Mouse (Mus musculus) heart, embryonic 16.5 days (tissue): ENCODE results near the gene Crisp1. TPM values are rescaled to one million over a fixed set of nuclear protein-coding genes. Genes with fewer than 3 reads are reported as not detected.

Source experiments
- ATAC-seq: fragments of 200-750 bp; cut with Nextera tagmentation; replicated peaks from 2 replicates; pipeline ENCODE4 v1.8.0; 2017; ENCODE audit warnings: moderate number of reproducible peaks; ENCODE audit not compliant: insufficient read depth, low FRiP score; ENCODE audit errors: extremely low read depth
- H3K27ac ChIP-seq: fragments of 300-500 bp; sonication (generic); 2 replicates; pipeline ENCODE4 v1.5.1; 2014; ENCODE audit warnings: mild to moderate bottlenecking, low read length, control low read depth, moderate library complexity
- H3K27me3 ChIP-seq: fragments of 300-500 bp; sonication (generic); 2 replicates; pipeline ENCODE4 v1.6.1; 2014; ENCODE audit warnings: low read length, mixed read lengths; ENCODE audit not compliant: control insufficient read depth, insufficient read depth
- H3K36me3 ChIP-seq: fragments of 300-500 bp; sonication (generic); 2 replicates; pipeline ENCODE4 v1.6.1; 2014; ENCODE audit not compliant: control insufficient read depth, insufficient read depth
- H3K4me1 ChIP-seq: fragments of 300-500 bp; sonication (generic); 2 replicates; pipeline ENCODE4 v1.6.1; 2014; ENCODE audit warnings: low read length, mixed read lengths; ENCODE audit not compliant: control insufficient read depth, insufficient read depth
- H3K4me2 ChIP-seq: fragments of 300-500 bp; sonication (generic); 2 replicates; pipeline ENCODE4 v1.6.1; 2014; ENCODE audit warnings: low read depth, mild to moderate bottlenecking, control low read depth, low read length
- H3K4me3 ChIP-seq: fragments of 300-500 bp; sonication (generic); 2 replicates; pipeline ENCODE4 v1.5.1; 2014; ENCODE audit warnings: mild to moderate bottlenecking, control low read depth, low read length
- H3K9ac ChIP-seq: fragments of 300-500 bp; sonication (generic); 2 replicates; pipeline ENCODE4 v1.6.1; 2014; ENCODE audit warnings: low read length, control low read depth
- H3K9me3 ChIP-seq: fragments of 300-500 bp; sonication (generic); replicated peaks from 2 replicates; pipeline ENCODE4 v1.6.1; 2016; ENCODE audit warnings: low read length; ENCODE audit not compliant: control insufficient read depth
- WGBS: fragments of 180-500 bp; shearing (Covaris S2); extraction: QIAGEN DNeasy Blood & Tissue Kit; methylation state at CpG from one replicate; pipeline ENCODE4 v1.1.7; 2014; 5-methylcytosine and 5-hydroxymethylcytosine counted together
- polyA plus RNA-seq: library from polyadenylated mRNA; unstranded; fragments of >200 nt; fragmentation: Nextera tagmentation; extraction: Ambion mirVana; gene quantifications from 2 replicates; pipeline ENCODE4 v1.2.1, GENCODE M21; 2015

Crisp1 gene
- not detected in 2 replicates for polyA plus RNA-seq

- Histone ChIP-seq H3K27ac (no peak within 1 kb of the TSS), H3K27me3 (no peaks in the 10 kb centered on the region), H3K4me3 (no peak within 1 kb of the TSS), H3K4me2 (no peak within 1 kb of the TSS), H3K36me3 (no peaks in the 10 kb centered on the region), H3K9me3 (no peaks in the 10 kb centered on the region), H3K4me1 (no peaks in the 10 kb centered on the region), H3K9ac (no peak within 1 kb of the TSS)
- no peak for ATAC-seq
- 59% methylated on average over 2 of the region's 2 CpGs for WGBS
These were observed at the start of gene Crisp1 for GRCm38 (mm10) chr17:40319062-40319461. TSS of gene Crisp1 (minus strand) at chr17:40319207.

- H3K27ac ChIP-seq = no peak overlapping the region
- no peak overlapping the region for H3K4me3 ChIP-seq
- no peak overlapping the region for H3K4me2 ChIP-seq
- WGBS = 54% methylated on average over 3 of the region's 3 CpGs
- H3K36me3 ChIP-seq = no peaks in the 10 kb centered on the region
- H3K27me3 ChIP-seq = no peaks in the 10 kb centered on the region
- no peaks in the 10 kb centered on the region for H3K9me3 ChIP-seq
- no peaks in the 10 kb centered on the region for H3K4me1 ChIP-seq
- no peak for ATAC-seq
- no peak overlapping the region for H3K9ac ChIP-seq
These were observed 23.5 kb upstream of the Crisp1 start for GRCm38 (mm10) chr17:40342497-40343009.

- no peaks in the 10 kb centered on the region for H3K36me3 ChIP-seq
- H3K27ac ChIP-seq = no peak overlapping the region
- no peak overlapping the region for H3K4me3 ChIP-seq
- H3K9ac ChIP-seq = no peak overlapping the region
- no peaks in the 10 kb centered on the region for H3K4me1 ChIP-seq
- ATAC-seq = no peak
- H3K9me3 ChIP-seq = no peaks in the 10 kb centered on the region
- H3K4me2 ChIP-seq = no peak overlapping the region
- 64% methylated on average over 2 of the region's 2 CpGs for WGBS
- H3K27me3 ChIP-seq = no peaks in the 10 kb centered on the region
These were observed 33.6 kb downstream of the Crisp1 start for GRCm38 (mm10) chr17:40285435-40285834.

GRCm38 (mm10) chr17:40275519-40275918, 43.5 kb downstream of the Crisp1 start:
- no peak for ATAC-seq
- WGBS = 52% methylated on average over 1 of the region's 1 CpGs

GRCm38 (mm10) chr17:40274906-40275470, 44.0 kb downstream of the Crisp1 start:
- H3K9ac ChIP-seq = no peak overlapping the region
- no peaks in the 10 kb centered on the region for H3K9me3 ChIP-seq
- no peak for ATAC-seq
- no peaks in the 10 kb centered on the region for H3K36me3 ChIP-seq
- 79% methylated on average over 1 of the region's 1 CpGs for WGBS
- H3K4me1 ChIP-seq = no peaks in the 10 kb centered on the region
- H3K4me2 ChIP-seq = no peak overlapping the region
- H3K4me3 ChIP-seq = no peak overlapping the region
- no peaks in the 10 kb centered on the region for H3K27me3 ChIP-seq
- H3K27ac ChIP-seq = no peak overlapping the region

More at GRCm38 (mm10) chr17:40275519-40275918, 43.5 kb downstream of the Crisp1 start:
- no peak overlapping the region for H3K9ac ChIP-seq
- no peaks in the 10 kb centered on the region for H3K27me3 ChIP-seq
- H3K9me3 ChIP-seq = no peaks in the 10 kb centered on the region
- no peaks in the 10 kb centered on the region for H3K36me3 ChIP-seq
- no peaks in the 10 kb centered on the region for H3K4me1 ChIP-seq
- no peak overlapping the region for H3K4me2 ChIP-seq
- H3K4me3 ChIP-seq = no peak overlapping the region
- no peak overlapping the region for H3K27ac ChIP-seq

- Histone ChIP-seq H3K36me3 (no peaks in the 10 kb centered on the region), H3K4me1 (no peaks in the 10 kb centered on the region), H3K27me3 (no peaks in the 10 kb centered on the region), H3K27ac (no peak overlapping the region), H3K4me2 (no peak overlapping the region), H3K9ac (no peak overlapping the region), H3K4me3 (no peak overlapping the region), H3K9me3 (no peaks in the 10 kb centered on the region)
- no peak for ATAC-seq
- WGBS = 53% methylated on average over 1 of the region's 1 CpGs
These were observed 66.5 kb downstream of the Crisp1 start for GRCm38 (mm10) chr17:40252487-40252886.

Other genes with a start within 250 kb of the Crisp1 start
- gene AC192777.2, start 223.8 kb downstream of the Crisp1 start, polyA plus RNA-seq = not detected in 2 replicates
- not detected in 2 replicates for gene Pgk2, start 110.6 kb downstream of the Crisp1 start, polyA plus RNA-seq
- gene Crisp3, start 76.9 kb downstream of the Crisp1 start, polyA plus RNA-seq = not detected in 2 replicates
- gene Esp8, start 200.8 kb upstream of the Crisp1 start, polyA plus RNA-seq = not detected in 2 replicates
- not detected in 2 replicates for gene Esp6, start 242.3 kb upstream of the Crisp1 start, polyA plus RNA-seq